Mouse (Mus musculus): ENCODE measurements around the gene Gatd1.
A peak's percentile ranks its signal among the peaks of the same experiment; 100 is the strongest.

Gene Gatd1

GRCm38 (mm10) chr7:141441460-141441859 is 27.5 kb upstream of the Gatd1 start:
- no peak for DNase-seq (ENCODE audit: low spot score)

GRCm38 (mm10) chr7:141440613-141441012 is 26.7 kb upstream of the Gatd1 start:
- DNase-seq (ENCODE audit: low spot score): no peak

DNA sequence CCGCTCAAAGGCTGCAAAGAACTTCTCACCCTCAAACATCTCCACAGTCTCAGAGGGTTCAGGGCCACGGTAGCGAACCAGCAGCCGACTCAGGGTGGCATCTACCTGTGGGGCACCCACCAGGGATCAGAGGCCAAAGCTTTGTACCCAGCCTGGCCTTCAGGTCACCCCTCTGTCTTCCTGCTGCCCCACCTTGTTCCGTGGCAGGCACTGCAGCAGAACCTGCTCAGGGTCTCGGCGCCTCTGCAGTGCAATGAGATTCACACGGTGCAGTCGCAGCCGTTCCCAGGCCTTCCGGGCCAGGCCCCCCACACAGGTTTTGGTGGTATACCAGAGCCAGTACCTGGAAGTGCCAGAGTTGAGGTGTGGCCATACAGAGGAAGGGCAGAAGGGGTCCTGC is 25.9 kb upstream of the Gatd1 start:
- no peak for DNase-seq (ENCODE audit: low spot score)

DNA sequence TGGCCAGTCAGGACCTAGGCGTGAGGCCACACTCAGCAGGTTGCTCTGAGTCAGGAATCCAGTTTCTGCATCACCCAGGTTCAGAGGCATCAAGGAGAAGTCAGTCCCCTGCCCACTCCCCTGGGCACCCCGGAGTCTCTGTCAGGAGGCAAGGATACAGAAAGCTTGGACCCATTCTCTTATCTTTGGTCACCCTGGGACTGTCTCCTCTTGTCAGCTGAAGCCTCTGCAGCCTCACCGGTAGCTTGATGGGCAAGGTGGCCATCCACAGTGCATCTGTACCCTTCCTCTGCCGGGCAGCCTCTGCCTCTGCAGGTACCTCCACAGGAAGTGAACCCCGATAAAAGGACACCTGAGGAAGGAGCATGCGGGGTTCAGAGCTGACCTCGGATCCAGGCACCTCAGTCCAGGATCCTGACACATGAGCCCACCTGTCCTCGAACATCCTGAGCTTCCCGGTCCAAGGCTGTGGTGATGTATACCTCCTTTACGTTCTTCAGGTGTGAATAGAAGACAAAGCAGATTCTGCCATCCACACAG is 25.3 kb upstream of the Gatd1 start:
- no peak for DNase-seq (ENCODE audit: low spot score)

DNA sequence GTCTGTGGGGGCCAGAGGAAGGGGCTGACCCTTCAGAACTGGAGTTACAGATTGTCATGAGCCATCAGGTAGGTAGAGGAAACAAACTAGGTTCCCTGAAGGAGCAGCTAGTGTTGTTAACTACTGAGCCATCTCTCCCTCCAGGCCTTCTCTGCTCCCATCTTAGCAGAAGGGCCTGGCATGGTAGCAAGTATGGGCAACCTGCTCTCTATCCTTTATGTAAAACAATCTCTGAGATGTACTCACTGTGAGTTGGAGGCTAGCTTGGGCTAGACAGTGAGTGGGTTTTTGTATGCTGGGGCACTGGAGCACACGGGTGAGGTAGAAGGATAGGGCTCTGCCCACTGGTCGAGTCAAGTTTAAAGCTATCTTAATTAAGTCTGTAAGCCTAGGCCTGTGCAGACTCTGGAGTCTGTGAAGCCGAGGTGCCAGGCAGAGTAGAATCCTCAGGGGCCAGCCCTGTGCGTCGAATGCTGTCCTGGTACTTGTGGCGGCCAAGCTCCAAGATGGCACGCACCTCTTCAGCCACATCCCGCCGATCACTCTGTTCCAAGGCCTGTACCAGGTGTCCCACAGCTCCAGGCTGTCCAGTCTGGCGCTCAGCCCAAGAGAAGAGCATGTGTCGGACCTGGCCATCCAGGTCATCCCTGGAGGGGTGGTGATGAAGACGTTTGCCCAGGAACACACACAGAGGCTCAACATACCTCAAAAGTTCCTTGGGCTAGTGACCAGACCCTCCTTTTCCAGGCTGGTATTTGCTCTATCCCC is 24.4 kb upstream of the Gatd1 start:
- no peak for DNase-seq (ENCODE audit: low spot score)

- DNase-seq (ENCODE audit: low spot score): no peak
Measured at GRCm38 (mm10) chr7:141437178-141438120, 23.5 kb upstream of the Gatd1 start, which contains the start of gene Slc25a22. TSS of gene Slc25a22 (minus strand) at chr7:141437892.

GRCm38 (mm10) chr7:141436523-141436892 is 22.6 kb upstream of the Gatd1 start:
- DNase-seq (ENCODE audit: low spot score): no peak

- no peak for DNase-seq (ENCODE audit: low spot score)
Measured at GRCm38 (mm10) chr7:141435856-141436522, 22.1 kb upstream of the Gatd1 start.

DNA sequence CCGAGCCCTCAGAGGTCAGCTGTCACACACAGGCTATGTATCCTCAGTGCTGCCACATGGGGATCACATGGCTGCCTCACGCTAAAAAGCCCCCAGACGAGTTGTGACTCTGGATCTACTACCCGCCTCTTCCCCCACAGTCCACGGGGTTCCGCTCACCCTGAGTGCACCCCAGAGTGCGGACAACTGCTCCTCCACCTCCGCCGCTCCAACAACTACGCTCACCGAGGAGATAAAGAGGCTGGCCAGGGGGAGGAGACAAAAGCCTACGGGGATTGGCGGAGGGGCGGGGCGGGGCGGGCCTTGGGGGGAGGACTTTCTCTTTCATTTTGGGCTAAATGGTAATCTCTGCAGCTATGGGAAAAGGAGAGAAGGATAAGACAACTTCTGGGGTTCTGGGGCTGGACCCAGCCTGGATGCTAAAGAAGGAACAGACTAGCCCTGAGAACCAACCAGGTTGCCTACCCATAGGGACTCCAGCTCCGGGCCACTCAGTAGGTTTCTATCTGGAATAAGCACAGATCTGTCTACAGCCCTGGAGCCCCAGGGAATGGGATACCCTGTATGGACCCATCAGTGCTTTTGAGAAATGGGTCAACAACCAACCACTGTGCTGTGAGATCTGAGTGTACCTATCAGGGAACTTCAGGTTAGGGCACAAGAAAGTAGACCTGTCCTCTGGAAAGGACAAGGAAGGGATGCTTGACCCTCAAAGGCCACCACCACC is 21.4 kb upstream of the Gatd1 start:
- DNase-seq (ENCODE audit: low spot score): no peak

- no peak for DNase-seq (ENCODE audit: low spot score)
Measured at GRCm38 (mm10) chr7:141434464-141434863, 20.5 kb upstream of the Gatd1 start.

- DNase-seq (ENCODE audit: low spot score): no peak
Measured at GRCm38 (mm10) chr7:141433517-141434400, 19.8 kb upstream of the Gatd1 start.

DNA sequence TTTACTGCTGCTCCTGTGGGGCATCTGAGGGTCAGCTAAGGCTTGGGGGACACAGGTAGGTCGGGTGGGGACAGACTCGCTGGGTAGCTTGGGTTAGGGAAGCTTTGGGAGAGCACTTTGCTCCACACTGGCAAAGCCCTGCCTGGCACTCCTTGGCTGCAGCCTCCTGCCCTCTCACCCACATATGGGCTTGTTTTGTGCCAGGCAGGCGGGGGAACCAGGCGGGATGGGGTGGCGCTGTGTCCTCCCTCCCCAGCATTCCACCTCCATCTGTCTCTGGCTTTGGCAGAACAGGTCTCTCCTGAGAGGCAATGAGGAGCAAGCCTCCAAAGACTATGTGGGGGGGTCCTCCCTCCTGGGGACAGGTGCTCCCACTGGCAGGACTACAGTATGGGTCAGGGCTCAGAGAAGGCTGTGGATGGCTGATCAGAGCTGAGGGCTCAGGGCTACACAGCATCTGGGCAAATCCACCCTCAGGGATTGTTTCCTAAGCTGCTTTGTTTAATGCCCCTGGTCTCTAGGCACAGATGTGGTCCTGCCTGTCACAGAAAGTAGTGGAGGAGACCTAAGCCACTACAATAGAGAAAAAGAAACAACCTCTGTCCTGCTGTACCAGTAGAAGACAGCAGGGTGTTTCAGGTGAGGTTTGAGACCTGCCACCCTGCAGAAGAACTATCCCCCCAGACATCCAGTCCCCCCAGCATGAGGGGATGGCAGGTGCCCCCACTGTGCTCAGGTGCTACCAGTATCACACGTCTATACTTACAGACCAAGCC is 19.0 kb upstream of the Gatd1 start:
- no peak for DNase-seq (ENCODE audit: low spot score)

- DNase-seq (ENCODE audit: low spot score): no peak
Measured at GRCm38 (mm10) chr7:141432186-141432611, 18.3 kb upstream of the Gatd1 start.

DNA sequence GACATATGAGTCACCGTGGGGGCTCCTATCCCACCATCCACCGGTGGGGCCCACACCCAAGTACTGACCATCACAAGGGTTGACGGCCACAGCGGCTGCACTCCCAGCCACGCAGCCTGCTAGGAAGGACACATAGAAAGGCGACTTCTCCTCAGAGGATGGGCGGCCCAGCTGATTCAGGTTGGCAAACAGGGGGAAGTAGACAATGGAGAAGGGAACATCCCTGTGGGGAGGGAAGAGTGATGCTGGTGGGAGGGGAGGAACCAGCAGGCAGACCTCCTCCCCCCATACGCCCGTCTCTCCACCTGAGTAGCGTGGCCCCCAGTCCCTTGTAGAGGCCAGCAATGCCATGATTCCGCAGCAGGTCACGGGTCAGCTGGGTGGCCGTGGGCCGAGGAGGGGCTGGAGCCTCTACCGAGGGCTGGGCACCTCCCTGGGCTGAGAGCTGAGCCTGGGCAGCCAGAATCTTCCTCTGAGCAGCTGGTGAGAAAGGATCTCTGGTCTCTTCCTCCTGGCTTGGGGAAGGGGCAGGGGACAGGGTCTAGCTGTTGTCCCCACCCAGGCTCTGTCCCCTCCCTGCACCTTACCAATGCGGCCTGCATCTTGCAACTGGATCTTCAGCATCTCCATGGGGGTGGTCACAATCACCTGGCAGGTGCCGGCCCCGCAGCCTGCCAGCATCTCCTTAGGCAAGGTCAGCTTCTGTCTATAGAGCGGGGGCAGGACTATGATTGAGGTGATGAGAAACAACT is 17.7 kb upstream of the Gatd1 start:
- DNase-seq (ENCODE audit: low spot score): no peak

GRCm38 (mm10) chr7:141430585-141431240 is 16.8 kb upstream of the Gatd1 start:
- no peak for DNase-seq (ENCODE audit: low spot score)

DNA sequence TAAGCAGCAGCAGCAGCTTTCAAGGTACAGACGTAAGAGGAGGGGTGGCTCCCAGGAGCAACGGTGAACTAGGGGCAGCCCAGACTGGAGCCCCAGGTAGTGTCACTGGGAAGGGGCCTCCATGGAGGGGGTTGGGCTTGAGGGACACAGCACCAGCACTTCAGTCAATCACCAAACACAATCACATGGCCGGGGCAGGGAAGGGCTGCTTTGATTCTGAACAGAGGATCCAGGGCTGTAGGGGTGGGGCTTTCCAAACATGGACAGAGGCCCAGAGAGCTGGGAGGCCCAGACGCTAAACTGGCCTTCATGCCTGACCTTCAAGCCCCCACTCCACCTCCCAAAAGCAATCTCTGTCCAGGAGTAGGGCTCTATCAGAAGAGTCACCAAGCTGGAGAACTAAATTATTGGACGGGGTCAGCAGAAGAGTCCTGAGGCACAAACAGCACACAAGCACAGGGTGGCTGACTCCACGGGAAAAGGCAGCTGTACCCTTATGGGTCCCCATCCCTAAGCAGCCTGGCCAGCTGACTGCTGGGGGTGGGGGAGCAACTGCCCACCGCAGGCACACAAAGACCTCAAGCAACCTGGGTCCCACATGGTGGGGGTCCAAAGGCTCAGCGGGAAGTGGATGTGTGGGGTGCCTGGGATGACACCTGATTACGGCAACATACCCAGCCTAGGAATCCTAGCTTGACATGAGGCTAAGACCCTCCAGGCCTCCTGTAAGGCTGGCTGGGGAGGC is 16.1 kb upstream of the Gatd1 start:
- DNase-seq (ENCODE audit: low spot score): no peak

DNA sequence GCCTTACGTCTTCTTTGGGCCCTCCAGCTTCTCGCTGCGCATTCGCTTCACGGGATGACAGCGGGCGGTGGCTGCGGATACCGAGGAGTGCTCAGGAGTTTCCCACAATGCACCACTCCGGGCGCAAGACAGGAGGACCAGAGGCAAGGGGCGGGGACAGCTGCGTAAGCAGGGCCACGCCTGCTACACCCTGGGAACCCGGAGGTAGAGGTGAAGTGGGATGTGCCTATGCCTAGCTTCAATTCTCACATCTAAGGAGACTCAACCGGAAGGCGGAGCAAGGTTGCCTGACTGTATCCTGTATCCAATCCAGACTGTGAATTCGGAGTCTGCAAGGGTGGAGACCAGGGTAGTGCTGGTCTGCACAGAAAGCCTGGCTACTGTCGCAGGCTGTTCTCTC is 15.4 kb upstream of the Gatd1 start, which contains the start of gene Cend1:
Gene Cend1 (minus strand): TSS at position 182 of the 400 bp plus-strand sequence.
- peak; percentile 89 for DNase-seq (ENCODE audit: low spot score)

- no peak for DNase-seq (ENCODE audit: low spot score)
Measured at GRCm38 (mm10) chr7:141428701-141429100, 14.8 kb upstream of the Gatd1 start.

All from left cerebral cortex, adult 11 months (tissue).